Mouse (Mus musculus): ENCODE results near the gene Fam129a. TPM values are rescaled to one million over a fixed set of nuclear protein-coding genes. Genes with fewer than 3 reads are reported as not detected.

The Fam129a gene
- total and polyA plus RNA-seq, 3 experiments = 27.8 to 48.3 (median 37.0) TPM

DNA sequence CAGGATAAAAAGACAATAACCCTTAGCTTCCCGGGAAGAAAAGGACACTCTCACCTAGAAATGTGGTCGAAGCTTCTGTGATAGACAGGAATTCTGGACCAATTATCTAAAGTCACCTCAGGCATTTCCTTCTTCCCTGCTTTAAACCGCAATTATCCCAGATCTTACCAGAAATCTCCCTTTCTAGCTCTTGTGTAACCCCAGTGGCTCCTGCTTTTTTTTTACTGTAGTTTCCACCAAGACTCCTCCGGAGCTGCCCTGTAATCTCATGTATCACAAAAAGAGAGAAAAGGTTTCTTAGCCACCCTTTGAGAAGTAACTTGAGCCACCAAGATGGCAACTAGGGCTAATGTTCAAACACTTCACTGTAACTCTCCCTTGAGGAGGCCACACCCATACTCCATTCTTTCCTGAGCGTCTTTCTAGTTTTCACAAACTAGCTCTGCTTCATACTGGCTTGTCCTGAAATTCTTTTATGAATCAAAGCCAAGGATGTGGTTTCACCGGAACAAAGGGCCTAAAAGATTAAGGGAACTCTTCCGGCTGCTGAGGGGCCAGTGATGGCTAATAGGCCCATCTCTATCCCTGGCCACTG, 93.9 kb downstream of the Fam129a start (continued):
- TF ChIP-seq TCF12 (IDR thresholded peaks at IDR 0.05; ENCODE audit: low read depth, low read length) = no peak
- no peak for TF ChIP-seq UBTF (IDR thresholded peaks at IDR 0.05; ENCODE audit: low read depth, low read length)

DNA sequence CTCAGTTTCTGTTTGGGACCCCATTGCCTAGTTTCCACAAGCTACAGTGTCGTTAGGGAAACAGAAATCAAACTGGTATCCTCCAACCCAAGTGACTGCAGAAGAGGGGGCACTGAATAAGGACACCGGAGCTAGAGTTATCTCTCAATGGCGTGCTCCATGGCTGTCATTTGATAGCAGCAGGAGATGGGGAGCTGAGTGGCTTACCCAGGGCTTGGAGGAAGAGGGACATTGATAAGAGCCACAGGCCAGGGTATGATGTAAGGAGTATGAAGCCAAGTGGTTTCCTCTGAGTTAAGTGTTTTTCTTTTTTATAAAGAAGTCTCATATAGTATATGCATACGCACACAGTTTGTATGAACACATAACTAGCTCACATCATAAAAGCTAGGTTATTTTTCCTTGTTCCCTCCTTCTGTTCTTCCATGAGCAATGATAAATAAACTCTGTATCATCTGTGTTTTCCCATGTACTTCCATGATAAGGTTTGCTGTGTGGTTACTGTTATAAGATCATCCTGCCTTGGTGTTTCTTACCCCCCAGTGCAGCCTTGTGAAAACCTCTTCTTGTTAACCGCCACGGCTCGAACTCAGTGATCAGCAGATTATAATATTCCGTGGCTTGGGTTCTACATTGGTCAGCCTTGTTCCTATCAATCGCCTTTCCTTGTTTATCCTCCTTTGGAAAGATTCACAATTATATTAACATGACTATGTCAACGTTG, 96.5 kb downstream of the Fam129a start:
- no peak for TF ChIP-seq JUND (conservative IDR thresholded peaks at IDR 0.05; ENCODE audit: low read depth, low read length)
- no peak for TF ChIP-seq ETS1 (conservative IDR thresholded peaks at IDR 0.05; ENCODE audit: low read depth, low read length)
- Histone ChIP-seq H3K27ac (ENCODE audit: insufficient read depth, low read depth) (no peak overlapping the region), H3K4me1 (ENCODE audit: control insufficient read depth in 1 of 2, insufficient read depth in 2 of 2) (peaks cover 9 to 26% of the 10 kb centered on the region in 2 experiments), H3K9ac (ENCODE audit: insufficient read depth, low read depth) (no peak overlapping the region), H3K36me3 (replicated peaks in 1 of 2; ENCODE audit: control insufficient read depth in 1 of 2, insufficient read depth in 1 of 2, low read length in 1 of 2) (peaks cover 16 to 43% of the 10 kb centered on the region in 2 experiments), H3K27me3 (replicated peaks) (no peaks in the 10 kb centered on the region), H3K79me2 (replicated peaks; ENCODE audit: control insufficient read depth, extremely low read depth, insufficient read depth, poor library complexity, severe bottlenecking) (no peaks in the 10 kb centered on the region; the same call in 1 of the 2 replicates), H3K4me2 (ENCODE audit: insufficient read depth, low read depth, poor library complexity, severe bottlenecking) (no peak overlapping the region), H3K9me3 (replicated peaks; ENCODE audit: low read length) (no peaks in the 10 kb centered on the region), H3K4me3 (replicated peaks in 1 of 3; ENCODE audit: low read depth in 2 of 3, low read length in 2 of 3, poor library complexity in 1 of 3) (no peak overlapping the region)
- dilution Hi-C loops (cut with MboI; ENCODE audit: extremely low pct_ligation_motif_present, extremely low pct_unique_long_range_greater_than_20kb, low sequenced_read_pairs) (no loop called here), in situ Hi-C loops (cut with MboI; ENCODE audit: low pct_ligation_motif_present, low pct_unique_long_range_greater_than_20kb, low sequenced_read_pairs) (no loop called here)
- DNase-seq (ENCODE audit: extremely low read depth) = no peak

DNA sequence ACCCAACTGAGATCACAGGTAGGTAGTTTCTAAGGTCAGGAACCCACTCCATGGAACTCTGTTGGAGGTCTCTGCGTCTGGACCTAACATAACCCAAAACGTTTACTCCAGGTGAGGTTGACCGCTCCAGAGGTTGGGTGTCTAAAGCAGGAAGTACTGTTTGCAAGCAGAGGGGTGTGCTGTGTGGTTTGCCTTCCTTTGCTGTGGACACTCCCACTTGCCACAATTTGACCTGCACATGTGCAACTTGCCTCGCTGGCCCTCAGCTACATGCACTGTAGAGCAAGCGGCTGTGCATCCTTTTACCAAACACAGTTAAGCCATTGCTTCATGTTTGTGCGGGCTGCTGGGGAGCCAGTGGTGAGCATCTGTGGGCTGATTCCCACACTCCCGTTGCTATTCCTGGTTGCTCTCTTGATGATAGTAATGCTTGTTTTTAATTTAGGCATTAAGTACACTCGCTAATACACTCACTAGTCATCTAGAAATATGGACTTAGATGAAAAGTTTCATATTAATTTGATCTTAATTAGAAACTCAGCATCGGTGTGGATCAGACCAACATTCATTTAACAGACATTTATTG, 99.1 kb downstream of the Fam129a start:
- 0 out of 2 replicates have a peak, but pooled peaks cover 2% of the 10 kb centered on the region for H3K79me2 ChIP-seq (replicated peaks; ENCODE audit: control insufficient read depth, extremely low read depth, insufficient read depth, poor library complexity, severe bottlenecking)
- H3K27me3 ChIP-seq (replicated peaks) = no peaks in the 10 kb centered on the region
- TF ChIP-seq NELFE (IDR thresholded peaks at IDR 0.05; ENCODE audit: low read depth, low read length) (no peak), KAT2A (IDR thresholded peaks at IDR 0.05; ENCODE audit: insufficient replicate concordance, low read length) (no peak), IRF4 (IDR thresholded peaks at IDR 0.05; ENCODE audit: low read depth, low read length) (no peak), NRF1 (IDR thresholded peaks at IDR 0.05; ENCODE audit: low read depth, low read length) (no peak), BHLHE40 (IDR thresholded peaks at IDR 0.05; ENCODE audit: low read depth, low read length) (no peak), CTCF (conservative IDR thresholded peaks at IDR 0.05 in 1 of 2, IDR thresholded peaks at IDR 0.05 in 1 of 2; ENCODE audit: low read depth in 2 of 2, low read length in 2 of 2) (no peak), PAX5 (IDR thresholded peaks at IDR 0.05; ENCODE audit: low read length) (no peak), EP300 (IDR thresholded peaks at IDR 0.05; ENCODE audit: low read length) (no peak), TBP (conservative IDR thresholded peaks at IDR 0.05; ENCODE audit: low read depth, low read length) (no peak), SMC3 (IDR thresholded peaks at IDR 0.05; ENCODE audit: low read depth, low read length) (no peak), USF1 (IDR thresholded peaks at IDR 0.05; ENCODE audit: low read depth, low read length) (no peak), CHD1 (IDR thresholded peaks at IDR 0.05; ENCODE audit: low read depth, low read length) (no peak), MAX (IDR thresholded peaks at IDR 0.05; ENCODE audit: low read length) (no peak), RCOR1 (conservative IDR thresholded peaks at IDR 0.05; ENCODE audit: low read depth, low read length) (no peak), POLR2AphosphoS2 (IDR thresholded peaks at IDR 0.05; ENCODE audit: low read depth, low read length) (no peak), MAZ (IDR thresholded peaks at IDR 0.05; ENCODE audit: low read depth, low read length) (no peak), HCFC1 (IDR thresholded peaks at IDR 0.05; ENCODE audit: low read depth, low read length) (no peak), ELF1 (IDR thresholded peaks at IDR 0.05; ENCODE audit: low read depth, low read length) (no peak), TCF12 (IDR thresholded peaks at IDR 0.05; ENCODE audit: low read depth, low read length) (no peak), USF2 (conservative IDR thresholded peaks at IDR 0.05; ENCODE audit: low read depth, low read length) (no peak)
- in situ Hi-C loops (cut with MboI; ENCODE audit: low pct_ligation_motif_present, low pct_unique_long_range_greater_than_20kb, low sequenced_read_pairs) = no loop called here
- no peak overlapping the region for H3K9ac ChIP-seq (ENCODE audit: insufficient read depth, low read depth)
- H3K4me2 ChIP-seq (ENCODE audit: insufficient read depth, low read depth, poor library complexity, severe bottlenecking) = no peak overlapping the region
- dilution Hi-C loops (cut with MboI; ENCODE audit: extremely low pct_ligation_motif_present, extremely low pct_unique_long_range_greater_than_20kb, low sequenced_read_pairs) = no loop called here
- peaks cover 0 to 8% of the 10 kb centered on the region in 2 experiments; a peak in 3 of 4 replicates for H3K4me1 ChIP-seq (ENCODE audit: control insufficient read depth in 1 of 2, insufficient read depth in 2 of 2)
- no peak for DNase-seq (ENCODE audit: extremely low read depth)
- no peak overlapping the region for H3K27ac ChIP-seq (ENCODE audit: insufficient read depth, low read depth)
- H3K9me3 ChIP-seq (replicated peaks; ENCODE audit: low read length) = no peaks in the 10 kb centered on the region
- H3K36me3 ChIP-seq (replicated peaks in 1 of 2; ENCODE audit: control insufficient read depth in 1 of 2, insufficient read depth in 1 of 2, low read length in 1 of 2) = peaks cover 17 to 42% of the 10 kb centered on the region in 2 experiments
- H3K4me3 ChIP-seq (replicated peaks in 1 of 3; ENCODE audit: low read depth in 2 of 3, low read length in 2 of 3, poor library complexity in 1 of 3) = no peak overlapping the region

All from CH12.LX (cell line).